Mouse (Mus musculus): ENCODE measurements at regions not wholly inside any gene's neighbourhood (a gene's known extent, or its start where the extent isn't known, plus 50 kb on each side); places are given as distances from the start of the nearest gene placed in this dataset.

GRCm38 (mm10) chr14:72004371-72004770 lies 487.3 kb downstream of the Gm9195 start:
- TF ChIP-seq CTCF (IDR thresholded peaks at IDR 0.05; ENCODE audit: low read depth, low read length) (no peak), POLR2A (IDR thresholded peaks at IDR 0.05; ENCODE audit: extremely low read depth, insufficient read depth, low read length) (no peak)

Measured in liver, adult 2 months (tissue).